Mouse (Mus musculus) heart, embryonic 14.5 days (tissue): ENCODE results near the gene Kcnk1. TPM values are rescaled to one million over a fixed set of nuclear protein-coding genes. Genes with fewer than 3 reads are reported as not detected.
A peak's percentile ranks its signal among the peaks of the same experiment; 100 is the strongest.

Source experiments
- ATAC-seq: fragments of 200-750 bp; cut with Nextera tagmentation; 2 replicates; pipeline ENCODE4 v1.8.0; 2017; ENCODE audit warnings: low read depth, moderate TSS enrichment; ENCODE audit not compliant: insufficient number of reproducible peaks, insufficient read depth, low FRiP score
- H3K27ac ChIP-seq, 2 experiments: fragments of 200-500 bp in 1 of 2; fragments of 300-500 bp in 1 of 2; sonication (generic) in 1 of 2; replicated peaks in 1 of 2; 2 replicates each; pipeline ENCODE4 v1.5.1; 2012 to 2014; ENCODE audit warnings: low read depth in 2 of 2, low read length in 2 of 2, control low read depth in 1 of 2, mild to moderate bottlenecking in 1 of 2, mixed read lengths in 1 of 2; ENCODE audit not compliant: control insufficient read depth in 1 of 2, insufficient read depth in 1 of 2
- H3K27me3 ChIP-seq: fragments of 300-500 bp; sonication (generic); 2 replicates; pipeline ENCODE4 v1.6.1; 2014; ENCODE audit warnings: mild to moderate bottlenecking, low read length, control low read depth; ENCODE audit not compliant: control insufficient read depth, insufficient read depth
- H3K36me3 ChIP-seq: fragments of 300-500 bp; sonication (generic); 2 replicates; pipeline ENCODE4 v1.6.1; 2014; ENCODE audit warnings: mild to moderate bottlenecking, control low read depth, low read length, mixed read lengths; ENCODE audit not compliant: control insufficient read depth, insufficient read depth
- H3K4me1 ChIP-seq, 2 experiments: fragments of 200-500 bp in 1 of 2; fragments of 300-500 bp in 1 of 2; sonication (generic) in 1 of 2; 2 replicates each; pipeline ENCODE4 v1.6.1; 2012 to 2014; ENCODE audit warnings: low read length in 2 of 2, control low read depth in 1 of 2, mixed read lengths in 1 of 2; ENCODE audit not compliant: control insufficient read depth in 2 of 2, insufficient read depth in 2 of 2
- H3K4me2 ChIP-seq: fragments of 300-500 bp; sonication (generic); 2 replicates; pipeline ENCODE4 v1.6.1; 2014; ENCODE audit warnings: mild to moderate bottlenecking, low read length
- H3K4me3 ChIP-seq, 2 experiments: fragments of 200-500 bp in 1 of 2; fragments of 300-500 bp in 1 of 2; sonication (generic) in 1 of 2; 2 replicates each; pipeline ENCODE4 v1.5.1; 2012 to 2014; ENCODE audit warnings: low read length in 2 of 2, mild to moderate bottlenecking in 2 of 2, control low read depth in 1 of 2, low read depth in 1 of 2, moderate library complexity in 1 of 2; ENCODE audit not compliant: control insufficient read depth in 1 of 2, insufficient read depth in 1 of 2
- H3K9ac ChIP-seq: fragments of 300-500 bp; sonication (generic); 2 replicates; pipeline ENCODE4 v1.6.1; 2014; ENCODE audit warnings: mild to moderate bottlenecking, low read length
- H3K9me3 ChIP-seq: fragments of 300-500 bp; sonication (generic); 2 replicates; pipeline ENCODE4 v1.6.1; 2016; ENCODE audit warnings: low read length, control low read depth; ENCODE audit not compliant: control insufficient read depth
- WGBS: fragments of 180-500 bp; shearing (Covaris S2); extraction: QIAGEN DNeasy Blood & Tissue Kit; methylation state at CpG from one replicate; pipeline ENCODE4 v1.1.7; 2014; 5-methylcytosine and 5-hydroxymethylcytosine counted together
- polyA plus RNA-seq: library from polyadenylated mRNA; unstranded; fragments of >200 nt; fragmentation: Nextera tagmentation; extraction: Ambion mirVana; gene quantifications from 2 replicates; pipeline ENCODE4 v1.2.1, GENCODE M21; 2014

Gene Kcnk1
- polyA plus RNA-seq, 1 experiment from 2014 or later = 1.9 TPM

DNA sequence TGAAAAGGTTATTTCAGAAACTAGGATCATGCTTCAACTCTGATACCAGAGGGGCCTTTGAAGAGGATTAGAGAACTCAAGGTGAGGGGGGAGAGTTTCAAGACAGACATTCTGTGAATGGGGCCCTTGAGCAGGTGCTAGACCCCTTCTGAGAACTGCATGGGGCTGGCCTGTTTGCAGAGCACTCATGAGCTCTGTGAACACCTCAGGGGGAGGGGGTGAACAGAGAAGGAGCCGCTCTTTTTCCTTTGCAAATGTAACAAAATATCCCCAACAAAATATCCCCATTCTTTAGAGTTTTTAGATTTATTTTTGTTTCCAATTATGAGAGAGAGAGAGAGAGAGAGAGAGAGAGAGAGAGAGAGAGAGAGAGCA, 37.0 kb upstream of the Kcnk1 start:
- no peak overlapping the region for H3K4me2 ChIP-seq
- no peak overlapping the region for H3K27ac ChIP-seq
- no peaks in the 10 kb centered on the region for H3K4me1 ChIP-seq
- no peak for ATAC-seq
- 0 out of 2 replicates have a peak, but pooled peaks cover 5% of the 10 kb centered on the region for H3K9me3 ChIP-seq
- H3K9ac ChIP-seq = no peak overlapping the region
- no peak overlapping the region for H3K4me3 ChIP-seq
- H3K36me3 ChIP-seq = no peaks in the 10 kb centered on the region
- 67% methylated on average over 1 of the region's 1 CpGs for WGBS
- H3K27me3 ChIP-seq = peaks cover 14% of the 10 kb centered on the region

DNA sequence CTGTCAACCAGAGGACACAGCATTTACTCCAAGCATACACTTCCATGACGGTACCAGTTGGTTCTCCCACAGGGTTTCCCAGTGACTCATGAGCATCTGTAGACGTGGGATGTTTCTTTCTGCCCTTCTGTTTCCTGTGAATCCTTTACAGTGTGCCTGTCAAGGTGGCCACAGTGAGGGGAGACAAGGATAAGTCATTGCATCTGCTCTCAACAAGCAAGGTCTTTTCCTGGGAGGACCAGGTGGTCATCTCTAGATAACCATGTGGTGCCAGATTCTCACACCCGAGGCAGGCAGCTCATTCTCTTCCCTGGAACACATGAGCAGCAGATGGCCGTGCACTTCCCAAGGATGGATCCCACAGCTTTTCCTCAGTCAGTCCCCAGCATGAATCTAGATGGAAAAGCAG, 35.6 kb upstream of the Kcnk1 start:
- H3K27ac ChIP-seq = no peak overlapping the region
- H3K9me3 ChIP-seq = 0 out of 2 replicates have a peak, but pooled peaks cover 5% of the 10 kb centered on the region
- H3K4me2 ChIP-seq = no peak overlapping the region
- ATAC-seq = no peak
- peaks cover 0 to 4% of the 10 kb centered on the region in 2 experiments; a peak in 2 of 4 replicates for H3K4me1 ChIP-seq
- peaks cover 17% of the 10 kb centered on the region for H3K27me3 ChIP-seq
- no peaks in the 10 kb centered on the region for H3K36me3 ChIP-seq
- H3K4me3 ChIP-seq = no peak overlapping the region
- no peak overlapping the region for H3K9ac ChIP-seq
- WGBS = 27% methylated on average over 4 of the region's 4 CpGs

DNA sequence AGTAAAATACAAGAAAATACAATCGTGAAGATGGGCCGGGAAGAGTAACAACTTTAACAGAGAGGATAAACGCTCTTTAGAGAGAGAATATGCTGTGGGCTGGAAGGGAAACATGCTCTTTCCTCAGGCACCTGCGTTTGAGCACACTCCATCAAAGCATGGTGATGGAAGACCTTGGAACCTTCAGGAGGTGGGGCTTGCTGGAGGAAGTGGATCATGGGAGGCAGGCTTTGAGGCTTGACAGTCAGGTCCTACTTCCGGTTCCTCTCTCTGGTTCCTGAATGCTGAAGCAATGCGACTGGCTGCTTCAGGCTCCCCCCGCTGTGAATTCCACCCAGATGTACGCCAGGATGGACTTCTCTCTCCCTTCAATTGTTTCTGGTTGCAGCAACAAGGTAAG, 34.9 kb upstream of the Kcnk1 start:
- H3K4me1 ChIP-seq = peaks cover 0 to 4% of the 10 kb centered on the region in 2 experiments; a peak in 2 of 4 replicates
- no peak for ATAC-seq
- H3K27ac ChIP-seq = no peak overlapping the region
- peaks cover 18% of the 10 kb centered on the region for H3K27me3 ChIP-seq
- H3K4me3 ChIP-seq = no peak overlapping the region
- no peak overlapping the region for H3K9ac ChIP-seq
- no peak overlapping the region for H3K4me2 ChIP-seq
- no peaks in the 10 kb centered on the region for H3K36me3 ChIP-seq
- WGBS = 81% methylated on average over 8 of the region's 8 CpGs
- 0 out of 2 replicates have a peak, but pooled peaks cover 5% of the 10 kb centered on the region for H3K9me3 ChIP-seq

DNA sequence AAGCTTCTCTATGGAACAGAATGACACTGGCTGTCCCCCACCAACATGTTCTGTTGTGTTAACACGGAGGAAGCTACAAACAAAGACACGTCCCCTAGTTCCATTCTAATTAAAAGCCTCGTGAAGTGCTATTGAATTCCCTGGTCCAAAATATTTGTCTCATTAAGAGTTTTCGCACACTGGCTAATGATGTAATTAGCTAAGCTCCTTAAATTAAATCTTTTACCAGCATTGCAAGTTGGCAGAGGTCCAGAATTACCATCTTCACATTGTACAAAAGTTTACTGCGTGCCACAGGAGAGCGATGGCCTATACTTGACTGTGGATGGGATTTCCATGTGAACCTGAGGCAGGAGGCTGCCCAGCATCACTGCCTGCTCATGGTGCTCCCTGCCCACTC, 33.2 kb upstream of the Kcnk1 start:
- WGBS = 89% methylated on average over 6 of the region's 6 CpGs
- peaks cover 24% of the 10 kb centered on the region for H3K27me3 ChIP-seq
- no peak overlapping the region for H3K4me3 ChIP-seq
- no peak overlapping the region for H3K9ac ChIP-seq
- H3K9me3 ChIP-seq = 0 out of 2 replicates have a peak, but pooled peaks cover 5% of the 10 kb centered on the region
- H3K27ac ChIP-seq = no peak overlapping the region
- peaks cover 0 to 4% of the 10 kb centered on the region in 2 experiments; a peak in 2 of 4 replicates for H3K4me1 ChIP-seq
- no peaks in the 10 kb centered on the region for H3K36me3 ChIP-seq
- no peak overlapping the region for H3K4me2 ChIP-seq
- ATAC-seq = no peak

DNA sequence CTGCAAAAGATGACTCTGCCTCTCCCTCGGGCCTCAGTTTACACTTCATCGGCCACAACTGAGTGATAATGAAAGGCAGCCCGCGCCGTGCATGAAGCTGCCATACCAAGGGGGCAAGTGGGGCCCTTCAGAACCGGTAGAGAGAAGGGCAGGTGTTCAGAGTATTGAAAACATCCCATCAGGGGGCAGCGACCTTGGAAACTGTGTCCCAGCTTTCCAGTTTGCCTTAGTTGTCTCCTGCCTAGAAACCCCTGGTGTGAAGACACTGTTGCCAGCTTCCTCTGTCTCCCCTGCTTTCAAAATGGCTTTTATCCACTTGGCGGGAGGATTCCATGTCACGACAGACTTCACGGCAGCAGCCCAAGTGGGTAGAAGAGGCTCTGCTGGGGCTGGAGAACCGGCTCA, 31.2 kb upstream of the Kcnk1 start:
- Histone ChIP-seq H3K9me3 (0 out of 2 replicates have a peak, but pooled peaks cover 5% of the 10 kb centered on the region), H3K4me3 (peak overlapping the region; percentile 25 to 27), H3K9ac (peak overlapping the region; percentile 38; the same call in 1 of the 2 replicates), H3K4me1 (peaks cover 0 to 4% of the 10 kb centered on the region in 2 experiments; a peak in 2 of 4 replicates), H3K36me3 (no peaks in the 10 kb centered on the region), H3K4me2 (peak overlapping the region; percentile 67), H3K27me3 (peaks cover 24% of the 10 kb centered on the region), H3K27ac (no peak overlapping the region)
- 2% methylated on average over 11 of the region's 11 CpGs for WGBS
- no peak for ATAC-seq

DNA sequence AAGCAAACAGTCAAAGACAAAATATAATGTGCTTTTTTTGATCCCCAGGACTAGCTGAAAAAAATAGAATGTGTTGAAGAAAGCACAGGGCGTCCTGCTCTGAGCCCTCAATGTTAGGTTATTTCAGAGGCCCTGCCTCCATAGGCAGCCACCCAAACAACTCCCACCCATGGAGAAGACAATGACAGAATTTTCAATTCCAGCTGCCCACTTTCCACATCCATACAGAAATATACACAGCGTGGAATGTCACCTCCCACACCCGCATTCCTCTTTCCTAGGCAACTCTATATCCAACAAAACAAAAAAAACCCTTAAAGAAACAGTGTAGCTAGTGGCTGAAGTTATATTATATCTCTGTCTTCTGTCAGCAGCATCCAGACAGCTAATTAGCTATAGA, 23.6 kb upstream of the Kcnk1 start:
- Histone ChIP-seq H3K9me3 (no peaks in the 10 kb centered on the region), H3K4me1 (no peaks in the 10 kb centered on the region), H3K4me2 (no peak overlapping the region), H3K27me3 (no peaks in the 10 kb centered on the region), H3K9ac (no peak overlapping the region), H3K4me3 (no peak overlapping the region), H3K36me3 (no peaks in the 10 kb centered on the region), H3K27ac (no peak overlapping the region)
- 49% methylated on average over 3 of the region's 3 CpGs for WGBS
- ATAC-seq = no peak

DNA sequence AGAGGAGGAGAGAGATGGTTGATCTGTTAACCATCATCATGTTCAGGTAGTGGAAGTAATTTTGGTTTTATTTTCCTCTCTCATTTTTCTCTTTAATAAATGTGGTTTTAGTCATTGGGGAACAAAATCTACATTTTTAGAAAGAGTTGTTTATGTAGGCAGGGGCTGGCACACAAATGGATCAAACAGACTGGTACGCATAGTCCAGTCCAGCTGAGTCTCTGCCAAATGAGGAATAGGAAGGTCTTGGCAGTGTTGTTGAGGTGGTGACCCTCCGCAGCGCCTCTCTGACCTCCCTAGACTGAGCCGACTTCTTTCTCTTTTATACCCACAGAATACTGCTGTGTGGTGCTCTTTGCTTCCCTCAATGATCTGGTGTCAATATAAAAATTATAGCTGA, 19.0 kb upstream of the Kcnk1 start:
- Histone ChIP-seq H3K9me3 (no peaks in the 10 kb centered on the region), H3K4me2 (no peak overlapping the region), H3K27ac (no peak overlapping the region), H3K36me3 (no peaks in the 10 kb centered on the region), H3K4me1 (no peaks in the 10 kb centered on the region), H3K4me3 (no peak overlapping the region), H3K27me3 (no peaks in the 10 kb centered on the region), H3K9ac (no peak overlapping the region)
- no peak for ATAC-seq
- 81% methylated on average over 4 of the region's 4 CpGs for WGBS

DNA sequence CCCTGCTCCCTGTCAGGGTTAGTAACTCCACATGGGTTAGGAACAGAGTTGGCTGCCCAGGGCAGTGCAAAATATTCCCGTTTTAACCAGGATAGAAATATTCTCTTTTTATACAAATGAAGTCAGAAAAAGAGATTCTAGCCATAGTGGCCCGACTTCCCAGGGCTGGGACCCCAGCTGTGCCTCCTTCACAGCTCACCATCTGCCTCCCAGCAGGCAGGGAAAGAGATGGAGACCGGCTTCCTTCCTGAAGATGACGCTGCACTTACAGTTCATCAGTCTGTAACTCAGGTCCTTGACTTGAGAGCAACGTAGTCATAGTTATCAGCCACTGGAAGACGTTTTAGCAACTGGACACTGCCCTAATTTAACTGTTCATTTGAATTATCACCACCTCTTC, 14.1 kb upstream of the Kcnk1 start:
- WGBS = 11% methylated on average over 6 of the region's 6 CpGs
- Histone ChIP-seq H3K9ac (no peak overlapping the region), H3K36me3 (no peaks in the 10 kb centered on the region), H3K27me3 (no peaks in the 10 kb centered on the region), H3K9me3 (no peaks in the 10 kb centered on the region), H3K27ac (no peak overlapping the region), H3K4me3 (no peak overlapping the region), H3K4me2 (no peak overlapping the region), H3K4me1 (no peaks in the 10 kb centered on the region)
- ATAC-seq = no peak
